Mouse (Mus musculus) heart, postnatal 0 days (tissue): ENCODE measurements around the gene Mmp9.

Experiments
- CTCF ChIP-seq: IDR thresholded peaks from 2 replicates; pipeline ENCODE4 v1.5.1; 2016; ENCODE audit warnings: antibody characterized with exemption, control low read depth, low read depth
- EP300 ChIP-seq: IDR thresholded peaks from 2 replicates; pipeline ENCODE4 v1.6.1; 2016; ENCODE audit warnings: antibody characterized with exemption, low read depth

- TF ChIP-seq CTCF (no peak), EP300 (no peak)
Observed at GRCm38 (mm10) chr2:164903496-164903895, 37.1 kb upstream of the Mmp9 start.
